Comparison of ENCODE assay signal across 10 mouse cellular contexts in genomic region chrX:48099871-48100270, GRCm38 (mm10). TPM values are rescaled to one million over a fixed set of nuclear protein-coding genes. Genes with fewer than 3 reads are reported as not detected.
DNase-seq lines count a peak whose midpoint lies in the region; ATAC-seq and TF ChIP-seq lines count a peak whose summit lies in the region.
"Had no signal": no experiment of that assay in that cellular context is flagged by ENCODE, and none has a peak within 500 bp of the region (broad histone marks: within the 10 kb centered on the region; RNA-seq: fewer than 3 reads in every experiment).

No protein-coding gene starts in this region.

- no peak overlapping the region for H3K27ac ChIP-seq in liver, adult 2 months (replicated peaks; ENCODE audit: insufficient read depth, low read depth, low read length)
- no peak overlapping the region for H3K27ac ChIP-seq in liver, embryonic 11.5 days (ENCODE audit: low read depth, low read length)

- no peak for TF ChIP-seq POLR2A in liver, adult 2 months (IDR thresholded peaks at IDR 0.05; ENCODE audit: extremely low read depth, insufficient read depth, low read length)

- no peak overlapping the region for H3K4me2 ChIP-seq in liver, embryonic 11.5 days

- H3K4me1 ChIP-seq in liver, adult 2 months (ENCODE audit: control insufficient read depth, insufficient read depth, low read length): no peaks in the 10 kb centered on the region
- no peaks in the 10 kb centered on the region for H3K4me1 ChIP-seq in liver, embryonic 11.5 days (replicated peaks; ENCODE audit: control insufficient read depth, insufficient read depth, low read length)

- ATAC-seq in liver, embryonic 11.5 days (replicated peaks; ENCODE audit: low FRiP score): no peak

- DNase-seq in gastrocnemius, postnatal 10 days: peak; percentile 36
- DNase-seq in gastrocnemius, postnatal 25 days: no peak
- DNase-seq in liver, adult 2 months (ENCODE audit: extremely low read depth, low read depth, low spot score): no peak
- no peak for DNase-seq in liver, embryonic 11.5 days (ENCODE audit: low spot score)
- peak; percentile 69 for DNase-seq in NIH3T3 (ENCODE audit: low read depth)
- peak; percentile 26 for DNase-seq in lung, postnatal 14 days
- DNase-seq in right cerebral cortex, postnatal 14 days: no peak
- DNase-seq in layer of hippocampus, postnatal 36 days: no peak
- DNase-seq: cerebellum, adult 11 months; thymus, adult 18-20 months had no signal

- no peak overlapping the region for H3K4me3 ChIP-seq in liver, adult 2 months (ENCODE audit: insufficient read depth, low read depth, low read length)
- H3K4me3 ChIP-seq in liver, embryonic 11.5 days (ENCODE audit: low read depth, low read length): no peak overlapping the region

- H3K9me3 ChIP-seq in liver, embryonic 11.5 days (ENCODE audit: control insufficient read depth, low read length): no peaks in the 10 kb centered on the region

- no peak overlapping the region for H3K9ac ChIP-seq in liver, adult 2 months (ENCODE audit: low read depth, low read length)
- H3K9ac ChIP-seq in liver, embryonic 11.5 days (ENCODE audit: low read depth, low read length): no peak overlapping the region

- no peaks in the 10 kb centered on the region for H3K79me2 ChIP-seq in liver, adult 2 months (ENCODE audit: control insufficient read depth, insufficient read depth, low read length)

- 47% methylated on average over 1 of the region's 1 CpGs for WGBS in liver, adult 2 months
- 22% methylated on average over 1 of the region's 1 CpGs for WGBS in liver, embryonic 11.5 days

- no peaks in the 10 kb centered on the region for H3K36me3 ChIP-seq in liver, adult 2 months (ENCODE audit: control insufficient read depth, insufficient read depth, low read length)
- H3K36me3 ChIP-seq in liver, embryonic 11.5 days (ENCODE audit: control insufficient read depth, insufficient read depth, low read length): no peaks in the 10 kb centered on the region

- H3K27me3 ChIP-seq in liver, adult 2 months (ENCODE audit: control insufficient read depth, insufficient read depth, low read length): no peaks in the 10 kb centered on the region
- no peaks in the 10 kb centered on the region for H3K27me3 ChIP-seq in liver, embryonic 11.5 days (replicated peaks; ENCODE audit: control insufficient read depth, insufficient read depth, low read length)

- TF ChIP-seq CTCF in liver, adult 2 months (IDR thresholded peaks at IDR 0.05; ENCODE audit: low read depth, low read length): peak; percentile 57

RNA-seq across cellular contexts. Expression of gene Xpnpep2, which starts 8.7 kb away (rescaled TPM):
- 1 to 10 TPM; 2.2 to 3.2 TPM for total RNA-seq in gastrocnemius, postnatal 10 days (2021)
- 1 to 10 TPM in 1 of 2 experiments, under 1 TPM in 1; 0.41 to 1.0 TPM for total RNA-seq in gastrocnemius, postnatal 25 days (2021)
- total RNA-seq in liver, adult 2 months (2014; rRNA removed): not detected in 2 replicates
- polyA plus RNA-seq in liver, adult 2 months (2012; rRNA removed): not detected in 2 replicates
- polyA plus RNA-seq in liver, embryonic 11.5 days (2014; fragmentation: Nextera tagmentation; extraction: Ambion mirVana): 0.29 and 0.40 TPM in 2 replicates
- total RNA-seq in layer of hippocampus, postnatal 36 days (2021): 1 to 10 TPM in 1 of 2 experiments, under 1 TPM in 1; 0.35 to 1.4 TPM

RNA-seq across cellular contexts. Expression of gene Sash3, which starts 46.4 kb away (rescaled TPM):
- total RNA-seq in gastrocnemius, postnatal 10 days (2021): 1 to 10 TPM in 1 of 2 experiments, under 1 TPM in 1; 0.82 to 1.2 TPM
- under 1 TPM; 0.23 to 0.48 TPM for total RNA-seq in gastrocnemius, postnatal 25 days (2021)
- 0.83 and 1.5 TPM in 2 replicates for total RNA-seq in liver, adult 2 months (2014; rRNA removed)
- polyA plus RNA-seq in liver, adult 2 months (2012; rRNA removed): 0.72 and 1.4 TPM in 2 replicates
- polyA plus RNA-seq in liver, embryonic 11.5 days (2014; fragmentation: Nextera tagmentation; extraction: Ambion mirVana): 11.5 and 15.5 TPM in 2 replicates
- total RNA-seq in layer of hippocampus, postnatal 36 days (2021): 1 to 10 TPM; 1.5 TPM

Comparison
In these comparisons a context has a peak if more than half of its experiments do, and no peak if none do; other contexts are left out.
1. DNase-seq: peak in gastrocnemius, postnatal 10 days (single experiment), NIH3T3 (single experiment) and lung, postnatal 14 days (single experiment); none in gastrocnemius, postnatal 25 days (single experiment), liver, adult 2 months (single experiment), liver, embryonic 11.5 days (single experiment), right cerebral cortex, postnatal 14 days (single experiment) and layer of hippocampus, postnatal 36 days (0 of 2).